Mouse (Mus musculus) splenic B cell, adult 2 months (primary cell): ENCODE data around the gene Samt4.
"Not testable (repeated sequence)": the region's sequence is repeated elsewhere in the genome, so short reads cannot be mapped to it uniquely, and the experiment has no call there.

ENCODE experiments used
- DNase-seq: peaks from one replicate; pipeline ENCODE4 v3.0.0-alpha.2; 2011; ENCODE audit warnings: low read depth, low spot score
- H3K27me3 ChIP-seq: 2 replicates; pipeline ENCODE4 v1.6.1; 2012; ENCODE audit warnings: mild to moderate bottlenecking, low read length, moderate library complexity, mixed read lengths; ENCODE audit not compliant: control insufficient read depth, poor library complexity, insufficient read depth, severe bottlenecking
- H3K36me3 ChIP-seq: 2 replicates; pipeline ENCODE4 v1.6.1; 2012; ENCODE audit warnings: mild to moderate bottlenecking, low read length, moderate library complexity, mixed read lengths; ENCODE audit not compliant: control insufficient read depth, poor library complexity, insufficient read depth, severe bottlenecking

The Samt4 gene

DNA sequence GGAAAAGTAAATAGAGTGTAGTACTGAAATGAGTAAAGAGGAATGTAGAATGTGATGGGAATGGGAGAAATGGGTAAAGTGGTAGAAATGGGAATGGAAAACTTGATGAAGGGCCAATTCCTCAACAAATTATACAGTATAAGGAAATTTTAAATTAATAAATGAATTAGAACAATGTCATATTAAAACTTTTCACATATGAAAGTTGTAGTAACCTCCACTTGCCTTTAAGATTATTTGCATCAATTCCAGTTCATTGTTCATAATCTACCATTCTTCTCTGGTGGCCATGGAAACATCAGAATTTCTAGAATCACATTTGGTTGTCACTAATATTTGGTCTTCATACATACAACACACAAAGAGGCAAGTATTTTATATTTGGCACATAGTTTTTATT lies at the start of gene Samt4:
TSS of gene Samt4 (plus strand) at position 301 of the 400 bp plus-strand sequence.
- no peak for DNase-seq
- Histone ChIP-seq H3K27me3 (no peaks in the 10 kb centered on the region), H3K36me3 (no peaks in the 10 kb centered on the region)

- not testable (repeated sequence) for H3K27me3 ChIP-seq, H3K36me3 ChIP-seq, DNase-seq
These were observed 38.1 kb upstream of the Samt4 start for GRCm38 (mm10) chrX:154443696-154444095.

DNA sequence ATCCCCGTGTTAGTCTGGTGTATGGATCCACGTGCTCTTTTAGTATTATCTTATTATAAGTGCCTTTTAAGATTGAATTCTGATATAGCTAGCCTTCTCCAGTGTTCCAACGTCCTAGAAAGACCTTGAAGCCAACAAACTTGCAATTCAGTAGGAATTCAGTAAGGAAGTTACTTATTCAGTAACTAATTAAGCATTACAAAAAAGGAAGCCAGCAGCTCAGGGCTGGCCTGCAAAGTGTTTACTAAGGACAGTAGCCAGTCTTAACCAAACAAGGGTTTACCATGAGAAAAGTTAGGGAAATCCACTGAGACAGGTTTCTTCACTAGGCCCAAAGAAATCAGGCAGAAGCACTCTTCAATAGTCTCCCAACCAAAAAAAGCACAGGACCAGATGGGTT lies 13.4 kb upstream of the Samt4 start:
- DNase-seq, H3K27me3 ChIP-seq, H3K36me3 ChIP-seq: not testable (repeated sequence)
